8 mouse cellular contexts compared by ENCODE assay signal in genomic region chr10:111936491-111937145, GRCm38 (mm10). TPM values are rescaled to one million over a fixed set of nuclear protein-coding genes. Genes with fewer than 3 reads are reported as not detected.
DNase-seq lines count a peak whose midpoint lies in the region; ATAC-seq lines count a peak whose summit lies in the region.

No protein-coding gene starts in this region.

- H3K9me3 ChIP-seq in midbrain, embryonic 14.5 days (ENCODE audit: control insufficient read depth, low read length) = no peaks in the 10 kb centered on the region
- H3K9me3 ChIP-seq in midbrain, embryonic 16.5 days (replicated peaks; ENCODE audit: control insufficient read depth, low read length, poor library complexity, severe bottlenecking) = no peaks in the 10 kb centered on the region

- WGBS in midbrain, embryonic 14.5 days = 33% methylated on average over 13 of the region's 13 CpGs
- 51% methylated on average over 13 of the region's 13 CpGs for WGBS in midbrain, embryonic 16.5 days

- intact Hi-C loops in heart, postnatal 10 days (cut with DNase I) = no loop called here

- no peak overlapping the region for H3K9ac ChIP-seq in midbrain, embryonic 14.5 days (replicated peaks; ENCODE audit: low read length)
- no peak overlapping the region for H3K9ac ChIP-seq in midbrain, embryonic 16.5 days (ENCODE audit: low read depth, low read length)

- no peak overlapping the region for H3K4me3 ChIP-seq in midbrain, embryonic 14.5 days (replicated peaks; ENCODE audit: low read depth, low read length)
- no peak overlapping the region for H3K4me3 ChIP-seq in midbrain, embryonic 16.5 days (ENCODE audit: low read depth, low read length)

- H3K36me3 ChIP-seq in midbrain, embryonic 14.5 days (ENCODE audit: control insufficient read depth, insufficient read depth, low read length) = no peaks in the 10 kb centered on the region
- H3K36me3 ChIP-seq in midbrain, embryonic 16.5 days (ENCODE audit: control insufficient read depth, insufficient read depth, low read length) = no peaks in the 10 kb centered on the region

- peak; percentile 66 for DNase-seq in midbrain, embryonic 14.5 days
- DNase-seq in heart, postnatal 10 days = peak; percentile 89 to 93
- peak; percentile 43 to 64 for DNase-seq in kidney, postnatal 4 days
- peak; percentile 41 for DNase-seq in right cerebral cortex, postnatal 4 days
- DNase-seq in left cerebral cortex, adult 9 months (ENCODE audit: low spot score in 2 of 2) = no peak

- H3K27me3 ChIP-seq in midbrain, embryonic 14.5 days (ENCODE audit: control insufficient read depth, insufficient read depth, low read length) = no peaks in the 10 kb centered on the region
- H3K27me3 ChIP-seq in midbrain, embryonic 16.5 days (ENCODE audit: control insufficient read depth, insufficient read depth, low read depth, low read length) = no peaks in the 10 kb centered on the region

- H3K27ac ChIP-seq in midbrain, embryonic 14.5 days (replicated peaks; ENCODE audit: low read depth, low read length) = 0 out of 2 replicates have a peak overlapping the region, but pooled peaks have one; percentile 2
- no peak overlapping the region for H3K27ac ChIP-seq in midbrain, embryonic 16.5 days (ENCODE audit: low read length)

- no peak for ATAC-seq in midbrain, embryonic 14.5 days (ENCODE audit: low FRiP score, low TSS enrichment)
- no peak for ATAC-seq in midbrain, embryonic 16.5 days
- peak; percentile 88 for ATAC-seq in common myeloid progenitor, adult 5-6 weeks (replicated peaks; ENCODE audit: low read depth, poor library complexity, severe bottlenecking)
- ATAC-seq in CD4-positive, CD25-positive, alpha-beta regulatory T cell, adult 4 months = no peak

- H3K4me2 ChIP-seq in midbrain, embryonic 14.5 days (ENCODE audit: low read length) = no peak overlapping the region
- H3K4me2 ChIP-seq in midbrain, embryonic 16.5 days (ENCODE audit: low read length) = no peak overlapping the region

- peaks cover 10% of the 10 kb centered on the region; the same call in 1 of the 2 replicates for H3K4me1 ChIP-seq in midbrain, embryonic 14.5 days (ENCODE audit: control insufficient read depth, insufficient read depth, low read length)
- H3K4me1 ChIP-seq in midbrain, embryonic 16.5 days (ENCODE audit: control insufficient read depth, insufficient read depth, low read length) = peaks cover 9% of the 10 kb centered on the region

RNA-seq across cellular contexts. Expression of gene Krr1, which starts 35.8 kb away (rescaled TPM):
- polyA plus RNA-seq in midbrain, embryonic 14.5 days (2014; fragmentation: Nextera tagmentation; extraction: Ambion mirVana) = 43.1 and 53.1 TPM in 2 replicates
- 40.4 and 43.8 TPM in 2 replicates for polyA plus RNA-seq in midbrain, embryonic 16.5 days (2015; fragmentation: Nextera tagmentation; extraction: Ambion mirVana)
- total RNA-seq in common myeloid progenitor, adult 5-6 weeks (2017) = 49.8 and 51.7 TPM in 2 replicates
- 10 to 100 TPM; 21.2 to 22.1 TPM for total RNA-seq in heart, postnatal 10 days (2021)
- 10 to 100 TPM; 43.4 to 46.6 TPM for polyA plus RNA-seq in CD4-positive, CD25-positive, alpha-beta regulatory T cell, adult 4 months (2017; shearing (Covaris generic))

Comparison
In these comparisons a context has a peak if more than half of its experiments do, and no peak if none do; other contexts are left out.
1. DNase-seq: peak in midbrain, embryonic 14.5 days (single experiment), heart, postnatal 10 days (2 of 2), kidney, postnatal 4 days (2 of 2) and right cerebral cortex, postnatal 4 days (single experiment); none in left cerebral cortex, adult 9 months (0 of 2).